Mouse (Mus musculus) embryonic fibroblast, embryonic 13.5 days (primary cell): ENCODE data around the gene Tcta. TPM values are rescaled to one million over a fixed set of nuclear protein-coding genes. Genes with fewer than 3 reads are reported as not detected.
"Not testable (repeated sequence)": the region's sequence is repeated elsewhere in the genome, so short reads cannot be mapped to it uniquely, and the experiment has no call there.

Experiments used
- H3K27ac ChIP-seq: 2 replicates; pipeline ENCODE4 v1.5.1; 2012; ENCODE audit warnings: low read length, control low read depth, inconsistent platforms; ENCODE audit not compliant: insufficient read depth
- H3K4me1 ChIP-seq: 2 replicates; pipeline ENCODE4 v1.6.1; 2011; ENCODE audit warnings: low read length; ENCODE audit not compliant: control insufficient read depth, insufficient read depth
- H3K4me3 ChIP-seq: 2 replicates; pipeline ENCODE4 v1.5.1; 2011; ENCODE audit warnings: mild to moderate bottlenecking, control low read depth, low read length; ENCODE audit not compliant: insufficient read depth
- CTCF ChIP-seq: IDR thresholded peaks from 2 replicates; pipeline ENCODE4 v1.5.1; 2011; ENCODE audit warnings: mild to moderate bottlenecking, control low read depth, low read length, moderate library complexity, borderline replicate concordance; ENCODE audit not compliant: insufficient read depth
- POLR2A ChIP-seq: IDR thresholded peaks from 2 replicates; pipeline ENCODE4 v1.6.1; 2011; ENCODE audit warnings: low read depth, mild to moderate bottlenecking, control low read depth, low read length, moderate library complexity
- polyA plus RNA-seq: library from polyadenylated mRNA; stranded (reverse); fragments of >200 nt; gene quantifications from 2 replicates; pipeline ENCODE4 v1.2.4, GENCODE M21; 2011; ENCODE audit warnings: low read depth; ENCODE audit not compliant: missing spikeins, insufficient read length

Gene Tcta
- polyA plus RNA-seq, 1 experiment = 22.9 TPM

DNA sequence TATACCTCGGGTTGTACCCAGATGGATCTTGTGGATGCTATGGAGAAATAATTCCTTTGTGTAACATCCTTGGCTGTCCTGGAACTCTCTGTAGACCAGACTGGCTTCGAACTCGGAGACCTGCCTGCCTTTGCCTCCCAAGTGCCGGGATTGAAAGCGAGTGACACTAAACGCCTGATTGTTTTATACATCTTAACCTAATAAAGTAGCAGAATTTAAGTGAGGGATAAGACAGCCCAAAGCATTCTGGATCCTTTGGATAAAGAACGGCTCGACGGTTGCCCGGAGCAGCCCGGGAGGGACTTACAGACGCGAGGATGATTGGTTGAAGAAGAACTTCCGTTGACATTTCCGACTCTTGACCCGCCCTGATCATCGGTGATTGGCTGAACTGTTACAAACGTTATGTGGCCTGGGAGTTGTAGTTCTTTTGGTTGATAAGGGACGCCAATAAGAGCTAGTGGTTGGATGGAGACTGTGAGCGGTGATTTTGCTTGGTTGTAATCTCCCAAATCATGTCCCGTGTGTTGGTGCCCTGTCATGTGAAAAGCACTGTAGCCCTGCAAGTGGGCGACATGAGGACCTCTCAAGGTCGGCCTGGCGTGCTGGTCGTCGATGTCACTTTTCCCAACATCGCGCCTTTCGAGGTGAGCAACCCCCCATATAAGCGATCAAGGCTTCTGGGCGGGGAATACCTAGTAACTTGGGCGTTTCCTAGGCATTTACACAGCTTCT lies 15.8 kb downstream of the Tcta start, which contains the start of gene Nicn1:
Gene Nicn1 (plus strand): TSS at position 414 of the 735 bp plus-strand sequence.
- TF ChIP-seq CTCF (no peak), POLR2A (peak; percentile 61; the same call in 1 of the 2 replicates)
- peak within 1 kb of the TSS; percentile 67 for H3K4me3 ChIP-seq
- peak within 1 kb of the TSS; percentile 63 for H3K27ac ChIP-seq
- H3K4me1 ChIP-seq = peaks cover 3% of the 10 kb centered on the region

DNA sequence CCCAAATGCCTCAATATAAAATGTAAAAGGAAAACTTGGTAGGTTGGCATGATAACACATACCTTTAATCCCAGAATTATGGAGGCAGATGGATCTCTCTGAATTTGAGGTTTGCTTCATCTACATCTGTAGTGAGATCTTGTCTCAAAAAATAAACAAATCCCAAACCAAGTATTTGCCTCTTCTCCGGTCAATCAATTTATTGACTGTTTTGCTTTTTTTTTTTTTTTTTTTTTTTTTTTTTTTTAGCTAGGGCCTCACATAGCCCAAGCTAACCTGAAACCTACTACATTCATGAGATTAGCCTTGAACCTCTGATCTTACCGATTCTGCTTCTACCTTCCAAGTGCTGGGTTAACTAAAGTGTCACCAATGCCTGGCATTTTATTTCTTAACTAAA lies 16.6 kb downstream of the Tcta start:
- H3K27ac ChIP-seq = no peak overlapping the region
- TF ChIP-seq POLR2A (no peak), CTCF (no peak)
- H3K4me1 ChIP-seq = peaks cover 3% of the 10 kb centered on the region
- no peak overlapping the region for H3K4me3 ChIP-seq

DNA sequence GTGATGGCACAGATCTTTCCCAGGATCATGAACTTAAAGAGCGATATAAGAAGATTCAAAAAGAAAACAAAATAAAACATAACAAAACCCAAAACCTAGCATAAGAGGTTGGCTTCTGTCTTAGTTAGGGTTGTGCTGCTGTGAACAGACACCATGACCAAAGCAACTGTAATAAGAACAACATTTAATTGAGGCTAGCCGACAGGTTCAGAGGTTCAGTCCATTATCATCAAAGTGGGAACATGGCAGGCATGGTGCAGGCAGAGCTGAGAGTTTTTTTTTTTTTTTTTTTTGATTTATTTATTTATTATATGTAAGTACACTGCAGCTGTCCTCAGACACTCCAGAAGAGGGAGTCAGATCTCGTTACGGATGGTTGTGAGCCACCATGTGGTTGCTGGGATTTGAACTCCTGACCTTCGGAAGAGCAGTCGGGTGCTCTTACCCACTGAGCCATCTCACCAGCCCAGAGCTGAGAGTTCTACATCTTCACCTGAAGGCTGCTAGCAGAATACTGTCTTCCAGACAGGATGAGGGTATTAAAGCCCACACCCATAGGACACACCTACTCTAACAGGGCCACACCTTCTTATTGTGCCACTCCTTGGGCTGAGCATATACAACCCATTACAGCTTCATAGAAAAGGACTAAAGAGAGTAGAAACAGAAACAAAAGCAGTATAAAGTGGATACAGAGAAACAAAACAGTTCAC lies 18.3 kb downstream of the Tcta start:
- H3K4me3 ChIP-seq, H3K27ac ChIP-seq, H3K4me1 ChIP-seq: not testable (repeated sequence)

DNA sequence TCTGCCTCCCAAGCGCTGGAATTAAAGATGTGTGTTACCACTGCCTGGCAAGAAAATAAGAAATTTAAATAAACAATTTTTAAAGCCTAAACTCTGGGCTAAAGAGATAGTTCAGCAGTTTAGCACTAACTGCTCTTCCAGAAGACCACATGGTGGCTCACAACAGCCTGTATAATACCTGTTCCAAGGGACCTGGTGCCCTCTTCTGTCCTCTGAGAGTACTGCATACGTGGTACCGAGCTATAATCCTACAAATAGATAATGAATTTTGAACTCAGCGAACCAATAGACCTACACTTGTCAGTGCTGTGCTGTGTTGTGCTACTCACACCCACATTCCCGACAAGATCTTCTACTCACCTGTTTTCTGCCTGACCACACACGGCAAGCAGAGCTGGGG lies 21.6 kb downstream of the Tcta start:
- Histone ChIP-seq H3K4me3 (no peak overlapping the region), H3K4me1 (no peaks in the 10 kb centered on the region), H3K27ac (no peak overlapping the region)
- TF ChIP-seq CTCF = peak; percentile 57; the same call in 1 of the 2 replicates
- TF ChIP-seq POLR2A = no peak

DNA sequence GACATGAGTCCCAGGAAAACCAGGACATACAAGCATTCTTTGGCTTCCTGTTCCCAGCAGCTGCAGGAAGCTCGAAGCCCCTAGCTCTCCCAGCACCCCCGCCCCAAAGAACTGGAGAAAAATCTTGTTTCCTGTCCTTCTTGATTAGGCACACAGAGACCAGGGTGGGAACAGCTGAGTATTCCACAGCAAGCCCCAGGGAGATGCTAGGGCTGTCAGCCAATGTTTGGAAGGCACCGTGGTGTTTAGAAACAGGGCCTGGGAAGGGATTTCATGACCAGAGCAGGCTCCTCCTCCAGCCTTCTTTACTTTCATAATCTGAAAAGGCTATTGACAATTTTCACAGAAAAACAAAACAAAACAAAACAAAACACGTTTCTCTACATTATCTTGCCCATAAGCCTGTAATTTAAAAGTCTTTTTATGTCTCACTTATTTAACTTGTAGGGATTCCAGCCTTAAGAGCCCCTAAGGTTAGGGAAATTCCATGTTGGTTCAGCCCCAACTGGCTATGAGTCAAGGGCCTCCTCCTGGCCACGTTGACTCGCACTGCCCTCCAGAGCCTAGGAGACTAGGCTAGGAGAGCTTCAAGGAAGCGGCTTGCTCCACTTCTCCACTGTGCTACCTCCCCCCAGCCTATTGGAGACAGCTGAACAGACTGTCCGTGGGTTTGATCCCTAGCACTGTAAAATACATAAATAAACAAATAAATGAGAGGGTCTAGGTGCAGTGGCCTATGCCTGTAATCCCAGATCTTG lies 25.7 kb downstream of the Tcta start:
- peak overlapping the region; percentile 35; the same call in 1 of the 2 replicates for H3K27ac ChIP-seq
- TF ChIP-seq CTCF (no peak), POLR2A (peak; percentile 69)
- H3K4me1 ChIP-seq = no peaks in the 10 kb centered on the region
- H3K4me3 ChIP-seq = no peak overlapping the region

DNA sequence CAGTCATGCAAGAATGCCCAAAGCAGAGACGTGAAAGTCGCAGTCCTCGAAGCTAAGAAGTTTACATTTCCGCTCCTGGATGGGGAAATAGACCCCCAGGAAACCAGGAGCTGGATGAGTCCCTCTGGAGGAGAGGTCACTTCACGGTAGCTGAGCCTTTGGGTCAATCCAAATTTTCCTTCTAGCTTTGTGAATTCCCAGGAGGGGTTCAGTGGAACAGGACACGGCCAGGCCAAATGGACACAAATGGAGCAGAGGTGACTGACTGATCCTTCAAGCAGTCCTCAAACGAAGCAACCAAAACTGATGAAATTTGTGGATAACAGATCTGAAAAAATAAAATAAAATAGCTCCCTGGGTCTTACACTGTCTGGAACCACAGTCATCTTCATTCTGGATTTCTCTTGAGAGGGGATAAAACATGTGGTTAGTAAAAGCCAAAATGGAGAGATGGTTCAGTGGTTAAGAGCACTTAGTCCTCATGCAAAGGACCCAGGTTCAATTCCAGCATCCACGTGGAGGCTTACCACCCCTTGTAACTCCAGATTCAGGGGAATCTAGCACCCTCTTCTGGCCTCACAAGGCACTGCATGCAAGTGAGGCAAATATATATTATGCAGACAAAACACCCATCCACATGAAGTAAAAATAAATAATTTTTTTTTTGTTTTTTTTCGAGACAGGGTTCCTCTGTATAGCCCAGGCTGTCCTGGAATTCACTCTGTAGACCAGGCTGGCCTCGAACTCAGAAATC lies 27.1 kb downstream of the Tcta start:
- H3K4me3 ChIP-seq = no peak overlapping the region
- TF ChIP-seq POLR2A = no peak
- no peak; the same call in 1 of the 2 replicates for TF ChIP-seq CTCF
- no peaks in the 10 kb centered on the region for H3K4me1 ChIP-seq
- H3K27ac ChIP-seq = no peak overlapping the region

DNA sequence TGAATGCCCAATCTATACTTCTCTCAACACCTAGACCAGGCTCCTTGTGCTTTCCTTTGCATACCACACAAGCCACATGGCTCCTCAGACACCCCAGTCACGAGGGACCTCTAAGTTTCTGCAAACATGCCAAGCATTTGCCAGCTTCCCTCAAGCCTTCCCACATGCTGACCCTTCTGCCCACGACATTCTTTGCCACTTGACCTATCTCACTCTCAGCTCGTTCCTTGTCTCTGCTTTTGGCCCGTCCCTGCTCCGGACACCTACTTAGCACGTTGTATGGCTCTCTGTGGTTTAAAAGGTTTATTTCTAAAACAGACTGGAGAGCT lies 30.7 kb downstream of the Tcta start:
- Histone ChIP-seq H3K4me3 (no peak overlapping the region), H3K4me1 (no peaks in the 10 kb centered on the region), H3K27ac (no peak overlapping the region)
- TF ChIP-seq POLR2A (no peak), CTCF (no peak)

DNA sequence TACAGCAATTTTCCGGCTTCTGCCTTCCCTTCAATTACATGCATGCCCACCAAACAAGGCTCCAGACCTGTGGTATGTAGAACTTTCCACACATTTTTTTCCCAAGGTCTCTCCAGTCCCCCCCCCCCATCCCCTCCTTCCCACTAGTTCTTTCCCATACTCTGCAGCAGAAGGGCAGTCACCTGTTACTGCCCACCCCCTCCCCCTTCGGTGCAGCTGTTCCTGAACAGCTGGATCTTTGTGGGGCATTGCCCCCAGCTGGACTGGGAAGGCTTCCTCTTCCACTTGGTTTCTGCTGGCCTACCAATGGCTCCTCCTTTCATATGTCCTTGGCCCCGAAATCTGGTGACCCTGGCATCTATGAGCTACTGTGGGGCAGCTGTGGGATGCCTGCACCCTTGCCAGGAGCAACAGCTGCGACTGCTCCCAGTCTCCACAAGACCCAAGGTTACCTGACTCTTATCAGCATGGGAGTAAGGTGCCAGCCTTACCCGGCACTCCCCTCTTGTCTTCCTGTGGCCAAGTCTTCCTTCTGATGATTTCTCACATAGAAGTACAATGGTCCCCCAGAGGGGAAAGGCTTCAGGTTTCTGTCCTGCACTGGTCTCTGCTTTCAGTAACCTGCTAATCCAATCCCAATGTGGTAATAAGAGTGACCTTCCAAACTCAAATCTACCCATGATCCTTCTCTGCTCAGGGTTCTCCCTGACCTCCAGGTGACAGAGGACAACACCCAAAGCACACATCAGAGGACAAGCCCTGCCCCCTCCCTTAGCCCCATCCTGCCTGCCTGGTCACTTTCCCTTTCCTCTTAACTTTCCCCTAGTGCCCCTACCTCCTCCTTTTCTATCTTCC lies 31.3 kb downstream of the Tcta start:
- Histone ChIP-seq H3K27ac (no peak overlapping the region), H3K4me3 (no peak overlapping the region), H3K4me1 (no peaks in the 10 kb centered on the region)
- TF ChIP-seq CTCF (no peak), POLR2A (no peak)

DNA sequence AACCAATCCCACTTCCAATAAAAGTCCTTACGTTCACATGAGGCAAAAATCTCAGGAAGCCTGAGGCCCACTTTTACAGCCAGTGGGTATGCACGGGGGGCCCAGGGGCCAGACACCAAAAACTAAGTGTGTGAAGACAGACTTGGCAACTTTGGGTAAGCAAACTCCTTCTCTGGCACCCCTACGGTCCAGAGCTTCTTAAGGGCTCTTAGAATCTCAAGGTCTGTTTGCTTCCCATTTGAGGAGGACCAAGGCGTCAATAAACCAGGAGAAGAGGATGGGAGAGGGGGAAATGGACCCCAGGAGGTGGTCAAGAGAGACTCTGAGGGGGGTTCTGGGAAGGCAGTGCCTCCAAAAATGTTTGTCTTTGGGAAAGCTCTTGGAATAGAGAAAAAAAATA lies 32.5 kb downstream of the Tcta start:
- TF ChIP-seq POLR2A (no peak), CTCF (no peak)

More for the DNA sequence above, 32.5 kb downstream of the Tcta start:
- no peak overlapping the region for H3K4me3 ChIP-seq
- no peaks in the 10 kb centered on the region for H3K4me1 ChIP-seq
- H3K27ac ChIP-seq = no peak overlapping the region
